Mouse (Mus musculus) adipocyte (in vitro differentiated cells): ENCODE measurements at regions not wholly inside any gene's neighbourhood (a gene's known extent, or its start where the extent isn't known, plus 50 kb on each side); places are given as distances from the start of the nearest gene placed in this dataset.
"Not testable (repeated sequence)": the region's sequence is repeated elsewhere in the genome, so short reads cannot be mapped to it uniquely, and the experiment has no call there.

Source experiments
- DNase-seq: peaks from one replicate; pipeline ENCODE4 v3.0.0-alpha.2; 2016; ENCODE audit warnings: low spot score

DNA sequence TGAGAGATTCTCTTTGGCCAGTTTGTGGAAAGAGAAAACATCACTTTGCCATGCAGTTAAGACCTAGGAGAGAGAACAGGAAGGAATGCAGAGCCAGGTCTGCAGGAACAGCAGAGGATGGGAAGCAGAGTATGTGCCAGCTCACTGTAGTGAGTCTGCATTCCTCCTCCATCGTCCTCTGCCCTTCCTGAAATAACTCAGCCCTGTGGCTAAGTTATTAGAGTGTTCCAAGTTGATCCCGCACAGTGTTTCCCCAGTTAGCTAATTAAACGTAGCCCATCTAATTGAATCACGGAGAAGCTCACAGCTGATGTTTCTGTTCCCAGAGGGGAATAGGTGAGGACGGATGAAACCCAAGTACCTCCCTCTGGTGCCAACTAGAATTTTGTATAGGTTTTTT, 142.3 kb upstream of the Rack1 start:
- DNase-seq: no peak

- DNase-seq: no peak
Measured at GRCm38 (mm10) chr11:48661641-48662040, 138.5 kb upstream of the Rack1 start.

DNA sequence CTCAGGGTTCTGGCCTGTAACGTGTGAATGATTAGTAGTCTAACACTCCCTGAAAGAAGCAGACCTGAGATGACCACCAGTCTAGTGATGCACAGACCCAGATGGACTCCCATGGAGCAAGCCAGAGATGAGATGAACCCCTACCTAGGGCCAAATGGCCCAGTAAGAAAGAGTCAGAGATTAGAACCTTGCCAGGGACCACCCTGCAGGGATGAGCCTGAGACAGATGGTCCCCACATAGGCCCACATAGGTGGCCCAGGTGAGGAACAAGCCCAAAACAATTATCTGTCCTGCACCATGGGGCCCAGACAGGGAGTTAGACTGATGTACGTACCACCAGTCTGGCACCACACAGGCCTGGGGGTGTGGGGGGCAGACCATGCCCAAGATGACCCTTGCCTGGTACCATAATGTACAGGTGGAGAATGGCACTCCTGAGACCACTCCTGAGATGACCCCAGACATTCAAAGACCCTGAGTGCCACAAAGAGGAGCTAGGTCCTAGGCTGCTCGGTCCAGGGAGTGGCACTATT, 115.3 kb upstream of the Rack1 start:
- DNase-seq: no peak

- DNase-seq: no peak
Measured at GRCm38 (mm10) chr11:48690070-48690469, 110.1 kb upstream of the Rack1 start.

DNA sequence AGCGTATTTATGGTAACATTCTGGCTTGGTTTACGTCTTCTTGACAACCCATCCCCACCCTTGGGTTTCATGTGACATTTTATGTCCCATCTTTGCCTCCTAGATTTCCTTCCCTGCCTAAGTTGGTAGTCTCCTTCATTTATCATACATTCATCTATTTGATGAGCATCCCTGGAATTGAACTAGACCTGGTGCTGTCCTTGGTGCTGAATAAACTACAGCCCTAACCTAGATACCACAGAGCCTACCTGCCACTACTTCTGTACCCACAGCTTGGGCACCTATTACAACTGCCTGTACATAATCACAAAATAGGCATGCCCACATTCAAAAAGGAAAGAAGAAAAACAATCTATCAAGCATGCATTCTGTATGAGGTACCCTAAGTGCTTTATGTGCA, 103.8 kb upstream of the Rack1 start:
- DNase-seq: peak; percentile 11

- no peak for DNase-seq
Measured at GRCm38 (mm10) chr11:48697191-48697590, 102.9 kb upstream of the Rack1 start.

GRCm38 (mm10) chr11:48707192-48707591, 92.9 kb upstream of the Rack1 start:
- no peak for DNase-seq

GRCm38 (mm10) chr11:48710972-48711371, 89.2 kb upstream of the Rack1 start:
- DNase-seq: no peak

DNA sequence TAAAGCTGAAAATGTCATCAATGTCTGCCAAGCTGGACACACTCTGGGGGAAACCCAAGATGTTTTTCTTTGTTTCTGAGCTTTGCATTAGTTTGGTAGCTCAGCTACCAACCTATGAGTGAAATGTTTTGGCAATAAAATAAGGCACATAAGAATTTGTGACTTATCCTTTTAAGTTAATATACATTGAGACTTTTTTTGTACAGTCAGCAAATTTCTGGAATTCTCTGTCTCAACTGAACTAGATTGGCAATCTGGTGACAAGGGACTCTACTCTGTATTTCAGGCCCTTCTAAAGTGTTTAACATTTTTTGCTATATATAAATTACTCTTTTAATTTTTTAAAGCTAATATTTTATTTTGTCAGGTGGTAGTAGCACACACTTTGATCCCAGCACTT, 76.1 kb upstream of the Rack1 start:
- no peak for DNase-seq

- DNase-seq: not testable (repeated sequence)
Measured at GRCm38 (mm10) chr11:48730826-48731225, 69.3 kb upstream of the Rack1 start.

GRCm38 (mm10) chr11:48746503-48746902, 53.6 kb upstream of the Rack1 start:
- DNase-seq: no peak

- DNase-seq: no peak
Measured at GRCm38 (mm10) chr11:48748066-48748465, 52.1 kb upstream of the Rack1 start.
